Mouse (Mus musculus): ENCODE data around the gene Nudt22.

The Nudt22 gene

DNA sequence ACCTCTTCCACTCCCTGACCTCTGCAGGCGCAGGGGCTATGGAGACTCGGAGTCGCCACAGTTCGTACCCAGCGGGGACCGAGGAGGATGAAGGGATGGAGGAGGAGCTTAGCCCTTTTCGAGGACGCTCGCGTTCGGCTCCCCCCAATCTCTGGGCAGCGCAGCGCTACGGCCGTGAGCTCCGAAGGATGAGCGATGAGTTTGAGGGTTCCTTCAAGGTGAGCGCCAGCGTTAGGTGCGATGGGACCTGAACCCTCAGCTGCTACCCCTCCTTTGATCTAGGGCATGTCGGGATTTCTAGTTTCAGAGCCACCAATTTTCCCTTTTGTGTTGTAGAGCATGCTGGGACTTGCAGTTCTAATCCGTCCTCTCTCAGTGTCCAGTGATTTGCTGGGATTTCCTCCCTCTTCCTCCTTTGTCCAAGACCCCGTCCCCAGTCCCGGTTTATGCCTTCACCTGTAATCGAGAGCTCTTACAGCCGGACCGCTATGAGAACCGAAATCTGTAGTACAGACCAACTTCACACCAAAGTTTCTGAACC lies 45.2 kb downstream of the Nudt22 start:
- peak; percentile 74 for DNase-seq (ENCODE audit: extremely low read depth, insufficient read length, low spot score)

DNA sequence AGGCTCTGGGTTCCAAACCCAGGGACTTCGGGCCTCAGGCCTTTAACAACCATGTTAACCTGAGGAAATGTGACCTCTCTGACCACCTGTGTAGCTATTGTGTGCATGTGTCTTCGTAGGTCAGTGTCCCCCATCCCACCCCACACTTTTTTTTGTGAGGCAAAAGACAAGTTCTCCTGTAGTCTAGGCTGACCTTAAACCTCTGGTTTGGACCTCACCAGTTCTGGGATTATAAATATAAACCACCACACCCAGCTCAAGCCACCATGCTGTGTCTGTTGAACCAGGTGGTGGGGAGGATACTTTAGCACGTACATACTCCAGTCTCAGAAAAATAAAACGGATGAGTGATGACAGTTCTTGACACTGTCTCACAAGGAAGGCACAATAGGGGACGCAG lies 46.0 kb downstream of the Nudt22 start:
- DNase-seq (ENCODE audit: extremely low read depth, insufficient read length, low spot score): no peak

DNA sequence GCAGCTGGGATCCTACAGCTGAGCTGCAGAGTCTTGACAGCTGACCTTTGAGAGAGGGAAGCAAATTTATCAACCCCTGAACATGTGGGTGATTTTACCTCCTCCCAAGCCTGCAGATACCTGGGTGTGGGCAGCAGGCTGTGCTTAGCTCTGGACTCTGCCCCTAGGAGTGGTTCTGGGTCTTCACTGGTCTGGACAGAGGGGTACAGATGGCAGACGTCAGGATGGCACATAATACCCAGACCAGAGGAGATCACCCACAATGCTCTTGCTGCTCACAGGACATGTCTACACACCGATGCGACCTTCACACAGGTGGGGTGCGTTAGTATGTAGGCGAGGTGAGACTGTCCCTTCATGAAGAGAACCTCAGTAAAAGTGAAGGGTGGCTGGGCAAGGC lies 46.4 kb downstream of the Nudt22 start:
- no peak for DNase-seq (ENCODE audit: extremely low read depth, insufficient read length, low spot score)

DNA sequence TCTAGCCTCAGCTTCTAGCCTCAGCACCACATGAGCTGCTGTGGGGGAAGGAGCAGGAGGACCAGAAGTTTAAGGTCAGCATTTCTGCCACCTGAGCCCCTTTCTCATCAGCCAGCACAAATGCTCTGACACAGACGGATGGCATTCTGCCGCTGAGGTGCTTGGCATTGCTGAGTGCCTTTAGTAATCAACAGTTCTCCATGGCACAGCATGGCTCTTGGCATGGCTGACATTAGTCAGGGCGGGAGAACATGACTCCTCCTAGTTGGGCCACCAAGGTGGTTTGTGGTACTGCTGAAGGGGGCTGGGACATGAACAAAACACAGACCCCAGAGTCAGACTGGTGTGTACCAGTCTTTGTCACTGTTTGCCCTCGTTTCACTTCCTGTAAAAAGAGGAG lies 47.7 kb downstream of the Nudt22 start:
- no peak for DNase-seq (ENCODE audit: extremely low read depth, insufficient read length, low spot score)

DNA sequence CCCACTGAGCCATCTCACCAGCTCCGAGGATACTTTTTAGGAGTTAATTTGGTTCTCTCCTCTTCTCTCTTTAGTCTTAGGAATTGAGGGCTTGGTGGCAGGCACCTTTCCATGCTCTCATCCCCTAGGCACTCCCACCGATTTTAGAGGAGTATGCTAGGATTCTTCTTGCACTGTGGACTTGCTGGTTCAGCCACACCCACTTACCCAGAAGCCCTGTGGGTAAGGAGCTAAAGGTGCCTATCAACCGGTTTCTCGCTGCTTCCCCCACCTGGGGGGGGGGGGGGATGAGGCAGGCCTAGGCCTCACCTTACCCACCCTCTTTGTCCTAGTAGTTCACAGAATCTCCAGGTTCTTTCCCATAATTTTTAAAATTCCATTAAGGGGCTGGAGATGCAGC lies 48.2 kb downstream of the Nudt22 start:
- no peak for DNase-seq (ENCODE audit: extremely low read depth, insufficient read length, low spot score)

DNA sequence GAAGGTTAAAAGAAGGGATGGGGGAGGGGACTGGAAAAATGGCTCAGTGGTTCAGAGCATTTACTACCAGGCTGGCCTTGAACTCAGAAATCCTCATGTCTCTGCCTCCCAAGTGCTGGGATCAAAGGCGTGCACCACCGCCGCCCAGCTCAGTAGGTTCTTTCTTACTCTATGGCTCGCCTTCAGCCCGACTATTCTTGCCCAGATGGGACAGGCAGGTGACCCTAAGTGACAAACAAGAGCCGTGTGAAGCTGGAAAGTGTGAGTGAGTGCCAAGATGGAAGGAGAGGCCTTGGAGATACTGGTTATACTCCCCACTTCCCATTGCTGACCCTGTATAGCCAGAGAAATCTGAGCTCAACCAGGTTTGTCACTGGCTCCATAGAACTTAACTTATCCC lies 52.2 kb downstream of the Nudt22 start:
- DNase-seq (ENCODE audit: extremely low read depth, insufficient read length, low spot score): no peak

All from 3134 (cell line).